Mouse (Mus musculus) skeletal muscle tissue, adult 2 months (tissue): ENCODE data around the gene Ncln.
A peak's percentile ranks its signal among the peaks of the same experiment; 100 is the strongest.
"Not testable (repeated sequence)": the region's sequence is repeated elsewhere in the genome, so short reads cannot be mapped to it uniquely, and the experiment has no call there.

Experiments
- DNase-seq: peaks from one replicate; pipeline ENCODE4 v3.0.0-alpha.2; 2012; ENCODE audit warnings: low read depth, low spot score

The Ncln gene

GRCm38 (mm10) chr10:81462917-81463316 lies 33.3 kb downstream of the Ncln start:
- DNase-seq = no peak

GRCm38 (mm10) chr10:81462415-81462804 lies 33.8 kb downstream of the Ncln start:
- no peak for DNase-seq

- no peak for DNase-seq
Measured at GRCm38 (mm10) chr10:81461673-81462414, 34.3 kb downstream of the Ncln start.

- no peak for DNase-seq
Measured at GRCm38 (mm10) chr10:81460951-81461350, 35.2 kb downstream of the Ncln start.

GRCm38 (mm10) chr10:81460471-81460870 lies 35.7 kb downstream of the Ncln start:
- no peak for DNase-seq

- DNase-seq = no peak
Measured at GRCm38 (mm10) chr10:81459399-81459798, 36.8 kb downstream of the Ncln start.

- DNase-seq = no peak
Measured at GRCm38 (mm10) chr10:81458267-81458666, 37.9 kb downstream of the Ncln start.

GRCm38 (mm10) chr10:81457624-81458023 lies 38.6 kb downstream of the Ncln start:
- no peak for DNase-seq

GRCm38 (mm10) chr10:81456983-81457563 lies 39.1 kb downstream of the Ncln start:
- no peak for DNase-seq

- DNase-seq = no peak
Measured at GRCm38 (mm10) chr10:81455181-81455895, 40.9 kb downstream of the Ncln start, which contains the start of gene Nfic. Gene Nfic (minus strand): TSS chr10:81455635.

- DNase-seq = no peak
Measured at GRCm38 (mm10) chr10:81454106-81454505, 42.1 kb downstream of the Ncln start.

GRCm38 (mm10) chr10:81452947-81453288 lies 43.3 kb downstream of the Ncln start:
- DNase-seq = no peak

GRCm38 (mm10) chr10:81452237-81452946 lies 43.8 kb downstream of the Ncln start:
- DNase-seq = no peak

- no peak for DNase-seq
Measured at GRCm38 (mm10) chr10:81451365-81451745, 44.8 kb downstream of the Ncln start.

- no peak for DNase-seq
Measured at GRCm38 (mm10) chr10:81450641-81451364, 45.4 kb downstream of the Ncln start.

GRCm38 (mm10) chr10:81450140-81450539 lies 46.1 kb downstream of the Ncln start:
- DNase-seq = peak; percentile 87

- DNase-seq = not testable (repeated sequence)
Measured at GRCm38 (mm10) chr10:81445516-81445915, 50.7 kb downstream of the Ncln start.

GRCm38 (mm10) chr10:81441019-81441418 lies 55.2 kb downstream of the Ncln start:
- no peak for DNase-seq
